In genomic region chr4:85824705-85825085, GRCm38 (mm10) we compare ENCODE assay signal across 19 mouse cellular contexts.
"Had no signal": no experiment of that assay in that cellular context is flagged by ENCODE, and none has a peak within 500 bp of the region (broad histone marks: within the 10 kb centered on the region; RNA-seq: fewer than 3 reads in every experiment).

No protein-coding gene starts in this region.

- H3K4me3 ChIP-seq: kidney, embryonic 15.5 days; limb, embryonic 12.5 days; limb, embryonic 15.5 days; midbrain, embryonic 12.5 days; midbrain, embryonic 15.5 days had no signal

- H3K4me2 ChIP-seq: kidney, embryonic 15.5 days; limb, embryonic 12.5 days; limb, embryonic 15.5 days; liver, embryonic 11.5 days; lung, embryonic 14.5 days; midbrain, embryonic 12.5 days; midbrain, embryonic 15.5 days had no signal

- H3K27me3 ChIP-seq: kidney, embryonic 15.5 days; limb, embryonic 12.5 days; limb, embryonic 15.5 days; midbrain, embryonic 12.5 days; midbrain, embryonic 15.5 days had no signal

- H3K27ac ChIP-seq: kidney, embryonic 15.5 days; limb, embryonic 12.5 days; limb, embryonic 15.5 days; liver, embryonic 14.5 days; macrophage; midbrain, embryonic 12.5 days; midbrain, embryonic 15.5 days; stomach, postnatal 0 days had no signal

- H3K36me3 ChIP-seq: kidney, embryonic 15.5 days; limb, embryonic 12.5 days; limb, embryonic 15.5 days; midbrain, embryonic 12.5 days; midbrain, embryonic 15.5 days had no signal

- H3K9me3 ChIP-seq: kidney, embryonic 15.5 days; limb, embryonic 12.5 days; limb, embryonic 15.5 days; midbrain, embryonic 12.5 days; midbrain, embryonic 15.5 days had no signal

- H3K9ac ChIP-seq: kidney, embryonic 15.5 days; limb, embryonic 12.5 days; limb, embryonic 15.5 days; liver, embryonic 14.5 days; liver, postnatal 0 days; lung, embryonic 14.5 days; midbrain, embryonic 12.5 days; midbrain, embryonic 15.5 days had no signal

- ATAC-seq: liver, postnatal 0 days; lung, postnatal 0 days had no signal

- H3K4me1 ChIP-seq: kidney, embryonic 15.5 days; limb, embryonic 15.5 days; midbrain, embryonic 12.5 days had no signal

- DNase-seq: kidney, postnatal 10 days; kidney, postnatal 36 days; left cerebral cortex, postnatal 4 days; liver, postnatal 0 days; right cerebral cortex, postnatal 4 days; thymus, adult 2 months; thymus, postnatal 14 days; thymus, postnatal 4 days had no signal
